Mouse (Mus musculus) liver, embryonic 14.5 days (tissue): ENCODE data around the gene Rplp1.

Experiments used
- CTCF ChIP-seq: IDR thresholded peaks from 2 replicates; pipeline ENCODE4 v1.5.1; 2016; ENCODE audit warnings: antibody characterized with exemption, low read depth, control low read depth
- EP300 ChIP-seq: IDR thresholded peaks from 2 replicates; pipeline ENCODE4 v1.6.1; 2016; ENCODE audit warnings: antibody characterized with exemption, low read depth

GRCm38 (mm10) chr9:61919464-61919863, 5.1 kb upstream of the Rplp1 start:
- no peak for TF ChIP-seq EP300
- no peak for TF ChIP-seq CTCF
